Mouse (Mus musculus) forebrain, embryonic 13.5 days (tissue): ENCODE results near the gene Tbc1d8. TPM values are rescaled to one million over a fixed set of nuclear protein-coding genes. Genes with fewer than 3 reads are reported as not detected.

Experiments used
- ATAC-seq: fragments of 200-750 bp; cut with Nextera tagmentation; 2 replicates; pipeline ENCODE4 v1.8.0; 2017
- H3K27ac ChIP-seq: fragments of 300-500 bp; sonication (generic); 2 replicates; pipeline ENCODE4 v1.5.1; 2015; ENCODE audit warnings: inconsistent platforms, mild to moderate bottlenecking, moderate library complexity
- H3K27me3 ChIP-seq: fragments of 300-500 bp; sonication (generic); 2 replicates; pipeline ENCODE4 v1.6.1; 2015; ENCODE audit warnings: mild to moderate bottlenecking, inconsistent platforms
- H3K36me3 ChIP-seq: fragments of 300-500 bp; sonication (generic); 2 replicates; pipeline ENCODE4 v1.6.1; 2015; ENCODE audit warnings: mild to moderate bottlenecking, inconsistent platforms; ENCODE audit not compliant: poor library complexity, severe bottlenecking
- H3K4me1 ChIP-seq: fragments of 300-500 bp; sonication (generic); 2 replicates; pipeline ENCODE4 v1.6.1; 2015; ENCODE audit warnings: inconsistent platforms
- H3K4me2 ChIP-seq: fragments of 300-500 bp; sonication (generic); 2 replicates; pipeline ENCODE4 v1.6.1; 2015; ENCODE audit warnings: inconsistent platforms, mild to moderate bottlenecking, moderate library complexity
- H3K4me3 ChIP-seq: fragments of 300-500 bp; sonication (generic); 2 replicates; pipeline ENCODE4 v1.5.1; 2015; ENCODE audit warnings: mild to moderate bottlenecking, inconsistent platforms
- H3K9ac ChIP-seq: fragments of 300-500 bp; sonication (generic); 2 replicates; pipeline ENCODE4 v1.6.1; 2015; ENCODE audit warnings: mild to moderate bottlenecking, inconsistent platforms
- H3K9me3 ChIP-seq: fragments of 300-500 bp; sonication (generic); replicated peaks from 2 replicates; pipeline ENCODE4 v1.6.1; 2016; ENCODE audit warnings: inconsistent platforms
- WGBS: fragments of 180-500 bp; shearing (Covaris S2); methylation state at CpG from one replicate; pipeline ENCODE4 v1.1.7; 2015; 5-methylcytosine and 5-hydroxymethylcytosine counted together
- polyA plus RNA-seq: library from polyadenylated mRNA; unstranded; fragments of >200 nt; fragmentation: Nextera tagmentation; extraction: Ambion mirVana; gene quantifications from 2 replicates; pipeline ENCODE4 v1.2.1, GENCODE M21; 2015

Tbc1d8 gene
- polyA plus RNA-seq, 1 experiment from 2014 or later, result 6.9 TPM

DNA sequence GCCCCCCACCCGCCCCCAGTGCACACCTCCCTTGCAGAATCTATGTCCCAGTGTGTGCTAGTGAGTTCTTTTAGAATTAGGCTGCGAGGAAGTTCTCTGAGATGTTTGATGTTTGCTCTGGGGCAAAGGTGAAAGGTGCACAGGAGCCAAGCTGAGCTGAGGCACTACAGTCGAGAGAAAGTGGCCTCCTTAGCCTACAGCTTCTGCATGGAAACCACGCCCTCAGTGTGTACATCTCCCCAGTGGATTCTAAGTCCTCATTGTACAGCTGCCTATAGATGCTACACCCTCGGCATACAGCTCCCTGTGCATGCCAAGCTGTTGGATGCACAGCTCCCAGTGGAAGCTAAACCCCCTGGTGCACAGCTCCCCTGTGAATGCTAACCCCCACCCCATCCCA, 139.1 kb downstream of the Tbc1d8 start:
- Histone ChIP-seq H3K9me3 (no peaks in the 10 kb centered on the region), H3K4me1 (no peaks in the 10 kb centered on the region), H3K4me3 (no peak overlapping the region), H3K27ac (no peak overlapping the region), H3K9ac (no peak overlapping the region), H3K27me3 (0 out of 2 replicates have a peak, but pooled peaks cover 3% of the 10 kb centered on the region), H3K4me2 (no peak overlapping the region), H3K36me3 (no peaks in the 10 kb centered on the region)
- 56% methylated on average over 5 of the region's 5 CpGs for WGBS
- no peak for ATAC-seq

DNA sequence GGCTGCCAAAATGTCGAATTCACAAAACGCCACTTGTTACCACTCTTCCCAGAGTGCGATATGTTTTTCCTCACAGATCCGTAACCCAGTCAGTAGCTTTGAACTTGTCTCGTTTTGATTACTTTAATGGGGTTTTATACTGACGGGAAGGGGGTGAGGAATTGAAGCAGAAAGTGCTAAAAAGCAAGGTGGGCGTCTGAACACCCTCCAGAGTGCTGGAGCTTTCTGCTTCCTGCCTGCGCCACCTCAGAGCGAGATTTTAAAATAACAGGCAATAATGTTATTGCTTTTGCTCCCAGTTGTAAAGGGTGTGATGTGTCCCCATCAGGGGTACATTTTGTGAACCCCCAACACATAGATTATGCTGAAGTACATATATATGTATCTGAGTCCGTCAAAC, 139.7 kb downstream of the Tbc1d8 start:
- H3K9me3 ChIP-seq, result no peaks in the 10 kb centered on the region
- H3K36me3 ChIP-seq, result no peaks in the 10 kb centered on the region
- 79% methylated on average over 10 of the region's 10 CpGs for WGBS
- 0 out of 2 replicates have a peak, but pooled peaks cover 3% of the 10 kb centered on the region for H3K27me3 ChIP-seq
- no peak overlapping the region for H3K4me2 ChIP-seq
- H3K9ac ChIP-seq, result no peak overlapping the region
- ATAC-seq, result no peak
- H3K27ac ChIP-seq, result no peak overlapping the region
- no peak overlapping the region for H3K4me3 ChIP-seq
- no peaks in the 10 kb centered on the region for H3K4me1 ChIP-seq

DNA sequence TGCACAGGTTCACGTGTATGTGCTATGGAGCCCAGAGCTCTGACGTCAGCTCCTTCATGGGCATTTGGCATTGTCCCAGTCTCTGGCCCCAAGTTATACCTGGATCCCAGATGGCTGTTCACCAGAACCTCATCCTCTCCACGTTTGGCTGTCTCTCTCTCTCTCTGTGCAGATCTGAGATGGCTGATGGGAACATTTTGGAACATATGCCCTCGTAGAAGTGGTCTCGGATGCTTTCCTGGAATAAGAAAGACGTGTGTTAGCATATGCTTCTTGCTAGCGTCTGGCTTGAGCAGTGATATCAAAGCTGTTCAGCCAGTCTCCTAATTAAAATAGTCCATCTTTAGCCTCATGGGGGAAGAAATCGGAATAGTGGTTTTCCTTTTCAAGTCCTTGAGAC, 141.8 kb downstream of the Tbc1d8 start:
- no peak for ATAC-seq
- 81% methylated on average over 8 of the region's 8 CpGs for WGBS

DNA sequence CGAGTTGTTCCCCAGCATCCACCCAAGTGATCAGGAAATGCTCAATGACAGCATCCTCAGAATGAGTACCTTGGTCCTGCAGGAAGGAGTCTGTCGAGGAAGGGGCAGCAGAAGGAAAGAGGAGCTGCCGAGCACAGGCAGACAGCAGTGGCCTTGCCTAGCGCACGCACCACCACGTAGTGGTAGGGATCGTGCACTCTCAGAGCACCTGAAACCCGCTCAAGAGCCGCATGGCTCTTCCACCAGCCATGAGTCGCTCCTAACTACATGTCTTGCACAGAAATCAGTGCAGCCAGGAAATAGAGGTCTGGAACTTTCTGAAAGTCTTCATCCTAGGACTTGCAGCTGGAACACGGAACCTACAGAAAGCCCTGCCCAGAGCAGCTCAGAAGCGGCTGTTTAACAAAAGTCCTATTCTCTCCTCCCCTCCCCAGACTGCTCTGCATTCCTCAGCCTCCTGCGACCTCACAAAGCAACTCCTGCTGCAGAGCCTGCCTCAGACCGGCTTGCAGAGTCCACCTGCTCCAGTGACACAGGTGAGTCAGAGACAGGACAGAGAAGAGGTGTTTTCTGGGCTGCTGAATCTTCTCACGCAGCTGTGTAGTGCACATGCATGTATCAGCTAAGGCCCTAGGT, 142.9 kb downstream of the Tbc1d8 start:
- Histone ChIP-seq H3K4me1 (no peaks in the 10 kb centered on the region), H3K4me3 (no peak overlapping the region), H3K27me3 (0 out of 2 replicates have a peak, but pooled peaks cover 3% of the 10 kb centered on the region), H3K9me3 (no peaks in the 10 kb centered on the region), H3K4me2 (no peak overlapping the region), H3K27ac (no peak overlapping the region), H3K36me3 (no peaks in the 10 kb centered on the region), H3K9ac (no peak overlapping the region)
- ATAC-seq, result no peak
- WGBS, result 19% methylated on average over 15 of the region's 15 CpGs

More for the DNA sequence above, 141.8 kb downstream of the Tbc1d8 start:
- 0 out of 2 replicates have a peak, but pooled peaks cover 3% of the 10 kb centered on the region for H3K27me3 ChIP-seq
- no peak overlapping the region for H3K27ac ChIP-seq
- no peak overlapping the region for H3K4me2 ChIP-seq
- H3K9ac ChIP-seq, result no peak overlapping the region
- H3K36me3 ChIP-seq, result no peaks in the 10 kb centered on the region
- H3K4me3 ChIP-seq, result no peak overlapping the region
- no peaks in the 10 kb centered on the region for H3K4me1 ChIP-seq
- H3K9me3 ChIP-seq, result no peaks in the 10 kb centered on the region

DNA sequence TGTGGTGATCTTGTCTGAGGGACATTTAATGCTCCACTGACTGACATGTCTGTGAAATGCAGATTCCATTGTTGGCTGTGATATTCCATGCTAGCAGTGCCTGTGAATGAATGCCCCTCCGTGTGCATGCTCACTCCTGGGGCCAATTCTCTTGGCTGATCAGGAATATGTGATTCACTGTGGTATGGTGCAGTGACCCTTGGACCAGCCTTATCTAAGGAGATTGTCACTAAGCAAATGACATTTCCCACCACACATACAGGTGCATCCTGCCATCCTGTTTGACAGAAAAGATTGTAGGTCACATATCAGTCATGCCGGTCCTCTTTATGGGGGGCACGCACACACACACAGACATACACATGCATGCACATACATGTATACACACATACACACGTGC, 146.1 kb downstream of the Tbc1d8 start:
- no peak overlapping the region for H3K9ac ChIP-seq
- no peaks in the 10 kb centered on the region for H3K36me3 ChIP-seq
- H3K4me1 ChIP-seq, result no peaks in the 10 kb centered on the region
- 86% methylated on average over 4 of the region's 4 CpGs for WGBS
- no peaks in the 10 kb centered on the region for H3K9me3 ChIP-seq
- no peak overlapping the region for H3K27ac ChIP-seq
- no peak overlapping the region for H3K4me3 ChIP-seq
- ATAC-seq, result no peak
- H3K27me3 ChIP-seq, result 0 out of 2 replicates have a peak, but pooled peaks cover 3% of the 10 kb centered on the region
- H3K4me2 ChIP-seq, result no peak overlapping the region

DNA sequence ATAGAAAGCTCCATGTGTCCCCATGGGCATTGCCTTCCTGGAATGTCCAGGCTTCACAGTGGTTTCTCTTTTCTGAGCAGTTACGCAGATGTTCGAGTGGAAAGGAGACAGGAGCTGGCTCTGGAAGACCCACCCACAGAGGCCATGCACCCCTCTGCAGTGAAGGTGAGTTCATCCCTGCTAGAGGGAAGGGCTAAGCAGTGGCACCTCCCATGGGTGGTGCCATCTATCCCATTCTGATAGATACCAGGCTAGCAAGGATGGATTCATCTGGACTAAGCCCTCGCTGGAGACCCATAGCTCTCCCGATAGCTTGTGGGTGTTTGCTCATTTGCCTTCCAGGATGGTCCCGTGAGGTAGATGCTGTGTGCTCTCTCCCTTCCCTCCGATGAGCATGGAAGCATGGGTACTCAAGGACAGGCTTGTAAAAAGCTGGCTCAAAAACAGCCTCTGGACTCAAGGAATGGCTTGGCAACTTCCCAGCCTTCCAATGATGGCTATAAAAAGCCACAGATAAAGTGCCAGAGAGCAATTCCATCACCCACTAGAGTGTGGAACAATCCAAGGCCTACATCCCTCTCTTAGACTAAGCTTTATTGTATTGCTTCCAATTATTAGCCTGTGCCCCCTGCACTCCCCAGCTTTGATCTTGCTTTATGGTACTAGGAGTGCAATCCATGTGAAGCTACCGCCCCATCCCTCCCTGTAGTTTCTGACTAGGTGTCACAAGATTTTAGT, 147.5 kb downstream of the Tbc1d8 start:
- no peak overlapping the region for H3K27ac ChIP-seq
- H3K36me3 ChIP-seq, result no peaks in the 10 kb centered on the region
- H3K4me3 ChIP-seq, result no peak overlapping the region
- 0 out of 2 replicates have a peak, but pooled peaks cover 3% of the 10 kb centered on the region for H3K27me3 ChIP-seq
- 91% methylated on average over 7 of the region's 7 CpGs for WGBS
- no peak for ATAC-seq
- H3K4me2 ChIP-seq, result no peak overlapping the region
- no peaks in the 10 kb centered on the region for H3K9me3 ChIP-seq
- no peak overlapping the region for H3K9ac ChIP-seq
- H3K4me1 ChIP-seq, result no peaks in the 10 kb centered on the region

DNA sequence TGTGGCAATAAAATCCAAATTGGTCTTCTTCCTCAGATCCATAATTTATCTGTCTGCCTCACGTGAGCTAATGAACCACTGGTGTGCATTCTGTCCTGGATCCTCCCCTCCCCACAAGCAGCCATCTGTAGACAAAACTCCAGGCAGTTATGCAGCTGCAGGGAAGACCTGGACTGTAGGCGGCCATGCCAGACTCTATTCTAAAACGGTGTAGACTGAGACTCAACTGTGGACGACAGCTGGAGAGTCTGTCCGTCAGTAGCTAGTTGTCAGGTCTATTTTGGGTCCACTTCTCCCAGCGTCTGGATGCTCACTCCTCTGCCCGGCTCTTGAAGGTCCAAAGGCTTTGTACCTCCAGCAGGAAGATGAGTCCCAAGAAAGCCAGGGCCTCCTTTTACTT, 151.0 kb downstream of the Tbc1d8 start:
- H3K36me3 ChIP-seq, result no peaks in the 10 kb centered on the region
- no peak for ATAC-seq
- H3K27ac ChIP-seq, result no peak overlapping the region
- H3K9ac ChIP-seq, result no peak overlapping the region
- H3K9me3 ChIP-seq, result no peaks in the 10 kb centered on the region
- H3K4me1 ChIP-seq, result no peaks in the 10 kb centered on the region
- H3K4me2 ChIP-seq, result no peak overlapping the region
- no peak overlapping the region for H3K4me3 ChIP-seq
- 86% methylated on average over 7 of the region's 7 CpGs for WGBS
- H3K27me3 ChIP-seq, result no peaks in the 10 kb centered on the region

DNA sequence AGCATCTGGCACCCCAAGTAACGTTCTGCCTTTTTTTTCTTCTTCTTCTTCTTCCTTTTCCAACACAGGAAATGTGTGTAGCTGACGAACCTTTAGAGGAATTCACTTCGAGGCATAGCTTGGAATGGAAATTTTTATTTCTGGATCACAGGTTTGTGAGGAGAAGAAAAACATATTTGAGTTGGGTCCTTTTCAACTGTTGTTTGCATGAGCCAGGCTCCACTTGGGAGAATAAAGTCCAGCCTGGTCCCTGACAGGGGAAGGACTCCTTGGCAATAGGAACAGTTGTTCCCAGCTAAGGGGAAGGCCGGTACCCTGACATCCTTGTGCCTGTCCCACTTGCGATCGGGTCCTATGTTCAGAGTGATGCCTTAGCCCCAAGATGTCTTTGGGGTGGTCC, 153.3 kb downstream of the Tbc1d8 start:
- no peak overlapping the region for H3K9ac ChIP-seq
- 96% methylated on average over 6 of the region's 6 CpGs for WGBS

DNA sequence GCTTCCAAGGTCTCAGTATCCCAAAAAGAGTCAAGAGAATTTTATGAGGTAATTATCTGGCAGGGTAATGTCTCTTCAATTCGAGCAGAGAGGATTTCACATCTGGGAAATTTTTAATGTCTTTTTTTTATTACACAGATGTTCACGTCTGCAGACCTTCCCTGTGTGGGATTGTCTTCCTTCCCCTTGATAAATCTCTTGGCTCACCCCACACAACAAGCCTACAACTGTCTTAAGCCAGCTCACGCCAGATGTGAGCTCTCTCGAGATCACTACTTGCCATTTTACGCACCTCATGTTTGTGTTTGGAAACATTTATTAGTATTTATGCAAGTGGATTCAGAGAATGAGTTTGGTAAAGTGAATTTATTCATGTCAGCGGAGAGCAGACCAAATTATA, 156.6 kb downstream of the Tbc1d8 start:
- H3K9ac ChIP-seq, result no peak overlapping the region
- H3K4me3 ChIP-seq, result no peak overlapping the region
- ATAC-seq, result no peak
- no peak overlapping the region for H3K27ac ChIP-seq
- no peaks in the 10 kb centered on the region for H3K36me3 ChIP-seq
- H3K9me3 ChIP-seq, result no peaks in the 10 kb centered on the region
- no peaks in the 10 kb centered on the region for H3K27me3 ChIP-seq
- no peaks in the 10 kb centered on the region for H3K4me1 ChIP-seq
- WGBS, result 84% methylated on average over 6 of the region's 6 CpGs
- no peak overlapping the region for H3K4me2 ChIP-seq

More for the DNA sequence above, 153.3 kb downstream of the Tbc1d8 start:
- Histone ChIP-seq H3K4me3 (no peak overlapping the region), H3K36me3 (no peaks in the 10 kb centered on the region), H3K27ac (no peak overlapping the region), H3K27me3 (no peaks in the 10 kb centered on the region), H3K4me1 (no peaks in the 10 kb centered on the region), H3K9me3 (no peaks in the 10 kb centered on the region), H3K4me2 (no peak overlapping the region)
- no peak for ATAC-seq

Other genes with a start within 250 kb of the Tbc1d8 start
- gene Rpl31, start 110.9 kb downstream of the Tbc1d8 start, polyA plus RNA-seq, result 419 and 458 TPM in 2 replicates
- gene Cnot11, start 56.2 kb upstream of the Tbc1d8 start, polyA plus RNA-seq, result 15.9 and 17.2 TPM in 2 replicates
- 20.0 and 20.7 TPM in 2 replicates for gene Rnf149, start 98.7 kb upstream of the Tbc1d8 start, polyA plus RNA-seq
- gene Creg2, start 172.7 kb upstream of the Tbc1d8 start, polyA plus RNA-seq, result 0.33 and 0.56 TPM in 2 replicates
- gene Rfx8, start 242.2 kb upstream of the Tbc1d8 start, polyA plus RNA-seq, result 0.18 and 0.20 TPM in 2 replicates